Mouse (Mus musculus) right cerebral cortex, adult 18-20 months (tissue): ENCODE measurements around the gene Hist1h3g.
"Not testable (repeated sequence)": the region's sequence is repeated elsewhere in the genome, so short reads cannot be mapped to it uniquely, and the experiment has no call there.

Experiments
- DNase-seq: peaks from one replicate; pipeline ENCODE4 v3.0.0; 2022; ENCODE audit warnings: mixed read lengths

The Hist1h3g gene

DNA sequence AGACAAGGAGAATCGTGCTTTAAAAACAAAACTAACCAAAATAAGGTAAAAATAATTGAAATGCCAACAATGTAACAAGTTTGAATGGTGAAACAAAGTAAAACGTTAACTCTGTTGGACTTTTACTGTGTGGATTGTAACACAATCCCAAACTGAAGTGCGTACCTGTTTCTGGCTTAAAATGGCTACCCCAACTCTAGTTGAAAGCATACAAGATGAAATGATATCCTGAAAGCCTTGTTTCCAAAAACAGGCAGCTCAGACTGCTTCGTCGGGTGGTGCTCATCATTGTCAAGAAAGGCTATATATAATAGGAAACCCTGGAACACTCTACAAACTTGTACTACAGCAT, 26.3 kb downstream of the Hist1h3g start:
- DNase-seq = not testable (repeated sequence)

DNA sequence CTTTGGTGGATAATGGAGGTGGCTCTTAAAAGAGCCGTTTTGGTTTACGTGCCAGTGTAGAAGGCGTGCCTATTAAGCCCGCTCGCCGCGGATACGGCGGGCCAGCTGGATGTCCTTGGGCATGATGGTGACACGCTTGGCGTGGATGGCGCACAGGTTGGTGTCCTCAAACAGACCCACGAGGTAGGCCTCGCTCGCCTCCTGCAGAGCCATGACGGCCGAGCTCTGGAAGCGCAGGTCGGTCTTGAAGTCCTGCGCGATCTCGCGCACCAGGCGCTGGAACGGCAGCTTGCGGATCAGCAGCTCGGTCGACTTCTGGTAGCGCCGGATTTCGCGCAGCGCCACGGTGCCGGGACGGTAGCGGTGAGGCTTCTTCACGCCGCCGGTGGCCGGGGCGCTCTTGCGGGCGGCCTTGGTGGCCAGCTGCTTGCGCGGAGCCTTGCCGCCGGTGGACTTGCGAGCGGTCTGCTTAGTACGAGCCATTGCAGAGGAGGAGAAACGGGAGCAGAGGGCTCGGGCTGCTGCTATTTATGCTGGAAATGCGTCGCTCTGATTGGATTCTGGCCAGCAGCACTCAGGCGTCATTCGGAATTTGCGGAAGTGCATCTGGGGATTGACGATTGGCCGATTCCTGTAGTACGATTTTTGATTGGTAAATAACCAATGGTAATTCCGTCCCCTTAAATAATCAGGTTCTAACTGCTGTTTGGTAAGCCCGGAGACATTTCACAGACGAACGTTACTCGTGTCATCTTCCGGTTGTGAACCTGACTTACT, 26.8 kb downstream of the Hist1h3g start, which contains the start of gene Hist1h3e:
Hist1h3e (minus strand) TSS at position 487 of the 777 bp plus-strand sequence.
- peak; percentile 93 for DNase-seq

DNA sequence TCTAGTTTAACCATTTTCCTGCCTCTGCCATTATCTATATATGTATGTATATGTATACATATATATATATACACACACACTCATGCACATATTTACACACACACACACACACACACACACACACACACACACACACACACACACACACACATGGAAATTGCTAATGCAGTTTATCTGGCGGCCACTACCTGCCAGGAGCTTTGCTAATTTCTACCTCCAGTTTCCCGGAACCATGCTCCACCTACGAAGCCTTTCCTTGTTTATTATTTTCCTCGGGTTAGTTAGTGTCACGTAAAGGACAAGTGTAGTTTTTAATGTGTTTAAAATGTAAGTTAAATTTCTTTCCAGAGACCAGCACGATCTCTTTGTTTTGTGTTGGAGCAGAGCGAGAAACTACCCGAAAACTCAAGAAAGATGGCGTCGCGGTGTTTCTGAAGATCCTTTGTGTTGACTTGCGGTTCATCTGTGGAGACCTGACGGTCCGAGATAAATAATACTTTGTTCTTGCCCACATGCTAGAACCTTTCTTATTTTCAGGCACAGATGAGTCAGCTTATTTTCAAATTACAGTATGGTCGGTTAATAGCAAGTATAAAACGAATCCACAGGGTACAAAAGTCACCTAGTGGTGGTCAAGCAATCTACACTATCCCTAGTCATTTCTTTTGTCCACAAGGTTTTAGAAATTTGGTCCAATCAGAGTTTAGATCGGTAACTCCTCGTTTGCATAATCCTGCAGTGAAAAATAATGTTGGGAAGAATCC, 27.7 kb downstream of the Hist1h3g start:
- no peak for DNase-seq

DNA sequence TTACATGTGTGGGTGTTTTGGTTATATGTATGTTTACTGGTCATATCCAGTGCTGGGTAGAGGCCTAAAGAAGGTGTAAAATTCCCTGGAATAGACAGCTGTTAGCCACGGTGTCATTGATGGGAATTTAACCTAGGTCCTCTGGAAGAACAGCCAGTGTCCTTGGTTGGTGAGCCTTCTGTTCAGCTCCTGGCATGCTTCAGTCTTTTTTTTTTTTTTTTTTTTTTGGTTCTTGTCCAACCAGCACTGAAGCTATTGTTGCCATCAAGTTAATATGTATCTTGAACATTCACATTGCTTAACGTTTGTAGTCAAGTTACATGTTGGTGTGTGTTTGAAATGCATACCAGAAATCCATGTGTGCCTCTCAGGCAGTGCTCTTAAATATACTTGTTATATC, 29.3 kb downstream of the Hist1h3g start:
- no peak for DNase-seq

DNA sequence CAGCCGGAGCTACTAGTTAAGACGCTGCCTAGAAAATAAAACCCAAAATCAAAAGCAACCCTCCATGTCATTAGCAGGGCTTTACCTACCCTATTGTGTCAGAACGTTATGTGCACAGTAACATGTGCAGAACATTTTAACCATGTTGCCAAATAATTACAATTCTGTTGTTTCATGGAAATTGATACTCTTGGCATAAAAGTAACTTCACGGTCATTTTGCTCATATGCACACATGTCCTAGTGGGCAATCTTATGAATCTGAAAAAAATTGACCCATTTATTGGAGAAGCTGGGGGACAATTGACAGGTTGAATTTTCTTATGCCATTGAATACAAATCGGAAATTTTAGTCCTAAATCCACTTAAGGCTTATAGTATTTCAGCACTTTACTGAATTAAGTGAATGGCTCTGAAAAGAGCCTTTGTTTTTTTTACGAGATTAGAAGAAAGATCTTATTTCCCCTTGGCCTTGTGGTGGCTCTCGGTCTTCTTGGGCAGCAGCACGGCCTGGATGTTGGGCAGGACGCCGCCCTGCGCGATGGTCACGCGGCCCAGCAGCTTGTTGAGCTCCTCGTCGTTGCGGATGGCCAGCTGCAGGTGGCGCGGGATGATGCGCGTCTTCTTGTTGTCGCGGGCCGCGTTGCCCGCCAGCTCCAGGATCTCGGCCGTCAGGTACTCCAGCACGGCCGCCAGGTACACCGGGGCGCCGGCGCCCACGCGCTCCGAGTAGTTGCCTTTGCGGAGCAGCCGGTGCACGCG, 35.2 kb downstream of the Hist1h3g start:
- not testable (repeated sequence) for DNase-seq

DNA sequence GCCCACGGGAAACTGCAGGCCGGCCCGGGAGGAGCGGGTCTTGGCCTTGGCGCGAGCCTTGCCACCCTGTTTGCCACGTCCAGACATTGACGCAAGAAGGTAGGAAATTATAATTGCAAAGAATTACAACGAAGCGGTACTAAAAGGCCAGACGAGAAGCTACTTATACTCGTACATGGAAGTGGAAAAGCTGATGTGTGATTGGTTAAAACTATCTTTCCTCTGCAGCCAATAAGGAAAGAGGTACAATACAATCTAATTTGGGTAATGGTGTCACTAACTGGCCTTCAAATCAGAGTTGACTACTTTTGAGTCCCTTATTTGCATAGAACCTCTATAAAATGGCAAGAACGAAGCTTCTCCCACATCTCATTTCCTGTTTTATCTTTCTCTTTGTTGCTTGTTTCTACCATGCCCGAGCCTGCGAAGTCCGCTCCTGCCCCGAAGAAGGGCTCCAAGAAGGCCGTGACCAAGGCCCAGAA, 35.8 kb downstream of the Hist1h3g start, which contains the start of the genes Hist1h2ae and Hist1h2bg:
Hist1h2ae (minus strand) TSS at position 199 of the 482 bp plus-strand sequence.
Hist1h2bg (plus strand) TSS at position 375 of the 482 bp plus-strand sequence.
- peak; percentile 76 for DNase-seq

DNA sequence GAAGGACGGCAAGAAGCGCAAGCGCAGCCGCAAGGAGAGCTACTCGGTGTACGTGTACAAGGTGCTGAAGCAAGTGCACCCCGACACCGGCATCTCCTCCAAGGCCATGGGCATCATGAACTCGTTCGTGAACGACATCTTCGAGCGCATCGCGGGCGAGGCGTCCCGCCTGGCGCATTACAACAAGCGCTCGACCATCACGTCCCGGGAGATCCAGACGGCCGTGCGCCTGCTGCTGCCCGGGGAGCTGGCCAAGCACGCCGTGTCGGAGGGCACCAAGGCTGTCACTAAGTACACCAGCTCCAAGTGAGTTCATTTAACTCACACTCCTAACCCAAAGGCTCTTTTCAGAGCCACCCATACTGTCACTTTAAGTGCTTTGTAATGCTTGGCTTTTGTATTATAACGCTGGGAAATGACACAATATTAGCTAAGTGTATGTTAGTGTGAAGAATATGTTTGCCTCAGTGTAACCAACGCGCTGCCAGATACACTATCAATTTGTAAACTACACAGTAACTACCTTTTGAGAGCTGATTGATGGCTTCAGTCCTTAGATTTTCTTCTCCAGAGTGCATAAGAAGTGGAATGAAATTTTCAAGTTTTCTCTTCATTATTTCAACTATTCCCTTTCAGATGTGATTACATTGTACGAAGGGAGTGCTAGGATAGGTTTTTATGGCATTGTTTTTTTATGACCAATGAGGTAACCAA, 36.4 kb downstream of the Hist1h3g start:
- DNase-seq = not testable (repeated sequence)

DNA sequence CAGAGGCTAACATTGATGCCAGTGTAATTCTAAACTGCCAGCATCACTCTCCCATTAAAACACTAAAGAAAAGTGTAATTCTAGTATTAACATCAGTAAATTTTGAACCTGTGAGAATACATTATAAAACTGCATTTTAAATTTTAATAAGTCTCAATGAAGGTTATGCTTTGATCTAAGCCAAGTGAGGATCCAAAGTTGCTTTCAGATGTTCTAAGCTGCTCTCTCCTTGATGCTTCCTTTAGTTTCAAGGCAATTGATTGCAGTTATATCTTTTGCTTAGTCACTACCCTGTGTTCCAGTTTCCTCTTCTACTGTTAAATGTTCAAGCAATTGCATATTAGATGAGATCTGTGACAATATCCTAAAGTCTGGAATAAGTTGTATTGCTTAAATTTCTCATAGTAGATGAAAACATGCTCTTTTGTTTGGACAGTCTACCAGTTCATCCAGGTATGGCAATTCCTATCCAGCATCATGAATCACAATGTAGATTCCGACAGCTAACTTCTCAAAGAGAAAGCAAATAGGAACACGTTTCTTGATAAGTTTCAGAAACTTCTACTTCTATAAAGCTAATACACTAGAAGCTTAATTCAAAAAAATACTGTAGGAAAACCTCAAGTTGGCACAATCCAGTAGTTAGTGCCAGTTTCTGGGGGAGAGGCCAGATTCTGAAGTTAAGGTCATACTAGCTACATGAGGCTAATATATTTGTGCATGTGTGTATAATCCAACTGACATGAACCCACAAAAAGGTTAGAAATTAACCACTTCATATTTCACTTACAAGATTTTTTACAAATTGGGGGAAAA, 37.2 kb downstream of the Hist1h3g start:
- no peak for DNase-seq

DNA sequence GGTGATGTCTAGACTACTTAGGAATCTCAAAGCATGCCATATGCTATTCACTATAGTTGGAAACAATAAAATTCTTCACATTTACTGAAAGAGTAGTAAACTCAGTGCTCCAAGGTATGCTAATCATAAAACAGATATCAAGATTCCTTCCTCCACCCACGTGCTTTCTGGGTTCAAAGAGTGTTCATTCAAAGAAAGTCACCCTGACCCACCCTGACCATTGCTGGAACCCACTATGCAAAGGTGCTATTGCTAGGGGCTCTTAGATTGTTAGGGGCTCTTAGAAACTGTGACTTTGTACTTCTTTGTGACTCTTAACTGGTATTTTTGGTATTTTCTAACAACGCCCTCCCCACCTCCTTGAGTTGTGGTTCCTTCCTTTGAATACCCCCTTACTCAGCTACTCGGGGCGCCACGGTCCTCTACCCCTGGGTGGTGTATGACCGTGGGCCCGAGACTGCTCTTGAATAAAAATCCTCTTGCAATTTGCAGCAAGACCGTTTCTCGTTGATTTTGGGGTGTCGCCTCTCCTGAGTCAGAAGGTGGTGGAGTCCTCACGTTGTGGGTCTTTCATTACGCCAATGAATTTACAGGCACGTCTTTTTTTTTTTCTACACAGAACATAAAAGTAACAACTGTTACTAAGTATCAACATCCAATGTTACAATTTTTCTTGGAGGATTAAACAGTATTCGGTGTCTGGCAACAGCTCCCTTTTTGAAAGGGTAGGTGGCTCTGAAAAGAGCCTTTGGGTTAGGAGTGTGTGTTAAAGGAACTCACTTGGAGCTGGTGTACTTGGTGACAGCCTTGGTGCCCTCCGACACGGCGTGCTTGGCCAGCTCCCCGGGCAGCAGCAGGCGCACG, 38.0 kb downstream of the Hist1h3g start:
- not testable (repeated sequence) for DNase-seq

DNA sequence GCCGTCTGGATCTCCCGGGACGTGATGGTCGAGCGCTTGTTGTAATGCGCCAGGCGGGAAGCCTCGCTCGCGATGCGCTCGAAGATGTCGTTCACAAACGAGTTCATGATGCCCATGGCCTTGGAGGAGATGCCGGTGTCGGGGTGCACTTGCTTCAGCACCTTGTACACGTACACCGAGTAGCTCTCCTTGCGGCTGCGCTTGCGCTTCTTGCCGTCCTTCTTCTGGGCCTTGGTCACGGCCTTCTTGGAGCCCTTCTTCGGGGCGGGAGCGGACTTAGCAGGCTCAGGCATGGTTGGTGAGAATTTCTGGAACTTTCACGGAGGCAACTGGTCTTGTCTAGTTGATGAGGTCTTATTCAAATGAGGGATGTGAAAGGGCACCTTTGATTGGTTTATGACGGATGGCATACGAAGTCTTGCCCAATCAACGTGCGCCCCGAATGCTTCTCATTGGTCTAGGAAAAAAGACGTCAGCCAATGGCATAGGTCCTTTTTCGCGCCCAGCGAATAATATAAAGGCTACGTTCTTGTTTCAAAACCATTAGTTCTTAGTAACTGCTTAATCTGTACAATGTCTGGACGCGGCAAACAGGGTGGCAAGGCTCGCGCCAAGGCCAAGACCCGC, 38.8 kb downstream of the Hist1h3g start, which contains the start of the genes Hist1h2bf and Hist1h2ad:
Hist1h2bf (minus strand) TSS at position 299 of the 627 bp plus-strand sequence.
Hist1h2ad (plus strand) TSS at position 484 of the 627 bp plus-strand sequence.
- DNase-seq = peak; percentile 95

DNA sequence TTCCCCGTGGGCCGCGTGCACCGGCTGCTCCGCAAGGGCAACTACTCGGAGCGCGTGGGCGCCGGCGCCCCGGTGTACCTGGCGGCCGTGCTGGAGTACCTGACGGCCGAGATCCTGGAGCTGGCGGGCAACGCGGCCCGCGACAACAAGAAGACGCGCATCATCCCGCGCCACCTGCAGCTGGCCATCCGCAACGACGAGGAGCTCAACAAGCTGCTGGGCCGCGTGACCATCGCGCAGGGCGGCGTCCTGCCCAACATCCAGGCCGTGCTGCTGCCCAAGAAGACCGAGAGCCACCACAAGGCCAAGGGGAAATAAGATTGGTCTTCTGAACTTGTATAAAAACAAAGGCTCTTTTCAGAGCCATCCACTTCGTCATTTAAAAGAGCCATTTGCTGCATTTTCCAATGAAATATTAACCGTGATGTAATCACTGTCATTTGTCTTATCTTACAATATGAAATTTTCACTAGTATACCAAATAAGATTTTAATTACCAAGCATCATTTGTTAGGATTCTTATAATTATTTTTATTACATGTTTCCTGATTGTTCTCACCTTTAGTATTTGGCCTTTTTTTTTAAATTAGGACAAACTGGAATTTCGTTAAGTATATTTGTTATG, 39.4 kb downstream of the Hist1h3g start:
- DNase-seq = not testable (repeated sequence)

DNA sequence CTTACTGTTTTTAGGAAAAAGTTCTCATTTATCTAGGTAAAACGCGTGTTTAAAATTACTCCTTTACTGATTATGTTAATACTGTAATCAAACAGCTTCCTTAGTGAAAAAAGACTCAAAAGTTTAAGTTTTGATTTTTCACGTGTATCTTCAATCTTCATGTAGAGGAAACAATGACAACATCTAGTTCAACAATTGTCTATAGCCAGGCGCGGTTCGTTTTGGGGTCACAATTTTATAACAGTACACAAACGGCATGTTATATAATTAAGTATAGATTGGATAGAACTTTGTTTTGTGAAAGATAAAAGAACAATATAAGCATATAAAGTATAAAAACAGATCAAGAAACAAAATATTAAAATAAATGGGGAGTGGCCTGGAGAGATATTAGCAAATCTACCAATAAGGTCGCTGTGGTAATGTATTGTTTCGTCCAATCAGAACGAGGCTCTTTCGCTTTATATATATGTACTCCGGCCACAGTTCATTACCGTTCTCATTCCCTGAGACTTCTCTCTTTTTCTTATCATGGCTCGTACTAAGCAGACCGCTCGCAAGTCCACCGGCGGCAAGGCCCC, 40.1 kb downstream of the Hist1h3g start, which contains the start of gene Hist1h3d:
Hist1h3d (plus strand) TSS at position 493 of the 581 bp plus-strand sequence.
- peak; percentile 72 for DNase-seq

DNA sequence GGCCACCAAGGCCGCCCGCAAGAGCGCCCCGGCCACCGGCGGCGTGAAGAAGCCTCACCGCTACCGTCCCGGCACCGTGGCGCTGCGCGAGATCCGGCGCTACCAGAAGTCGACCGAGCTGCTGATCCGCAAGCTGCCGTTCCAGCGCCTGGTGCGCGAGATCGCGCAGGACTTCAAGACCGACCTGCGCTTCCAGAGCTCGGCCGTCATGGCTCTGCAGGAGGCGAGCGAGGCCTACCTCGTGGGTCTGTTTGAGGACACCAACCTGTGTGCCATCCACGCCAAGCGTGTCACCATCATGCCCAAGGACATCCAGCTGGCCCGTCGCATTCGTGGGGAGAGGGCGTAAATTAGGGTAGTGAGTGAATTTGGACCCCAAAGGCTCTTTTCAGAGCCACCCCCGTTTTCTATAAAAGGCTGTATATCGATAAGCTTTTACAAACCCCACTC, 40.7 kb downstream of the Hist1h3g start:
- DNase-seq = not testable (repeated sequence)

DNA sequence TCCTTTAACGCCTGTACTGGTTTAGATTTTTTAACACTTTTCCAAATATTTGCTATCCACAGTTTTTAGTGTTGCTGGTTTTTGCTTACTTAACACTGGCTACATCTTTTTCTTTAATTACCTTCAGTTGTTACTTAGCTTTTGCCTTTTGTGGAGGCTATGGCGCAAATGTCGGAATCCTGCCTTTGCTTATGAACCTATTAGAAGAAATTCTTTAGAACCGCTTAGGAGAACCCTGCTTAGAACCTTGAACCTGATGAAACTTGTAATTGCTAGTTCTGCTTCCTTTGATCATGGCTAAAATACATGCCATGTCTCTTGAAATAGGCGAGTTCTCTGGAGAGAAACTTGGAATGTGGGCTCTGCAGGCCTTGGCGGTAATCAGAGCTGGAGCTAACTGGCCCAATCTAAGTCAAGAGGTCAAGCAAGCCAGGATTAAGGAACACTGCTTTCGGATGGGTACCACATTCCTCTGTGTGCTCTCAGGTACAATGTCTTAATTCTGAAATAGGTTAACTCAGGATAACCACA, 41.2 kb downstream of the Hist1h3g start:
- no peak for DNase-seq

DNA sequence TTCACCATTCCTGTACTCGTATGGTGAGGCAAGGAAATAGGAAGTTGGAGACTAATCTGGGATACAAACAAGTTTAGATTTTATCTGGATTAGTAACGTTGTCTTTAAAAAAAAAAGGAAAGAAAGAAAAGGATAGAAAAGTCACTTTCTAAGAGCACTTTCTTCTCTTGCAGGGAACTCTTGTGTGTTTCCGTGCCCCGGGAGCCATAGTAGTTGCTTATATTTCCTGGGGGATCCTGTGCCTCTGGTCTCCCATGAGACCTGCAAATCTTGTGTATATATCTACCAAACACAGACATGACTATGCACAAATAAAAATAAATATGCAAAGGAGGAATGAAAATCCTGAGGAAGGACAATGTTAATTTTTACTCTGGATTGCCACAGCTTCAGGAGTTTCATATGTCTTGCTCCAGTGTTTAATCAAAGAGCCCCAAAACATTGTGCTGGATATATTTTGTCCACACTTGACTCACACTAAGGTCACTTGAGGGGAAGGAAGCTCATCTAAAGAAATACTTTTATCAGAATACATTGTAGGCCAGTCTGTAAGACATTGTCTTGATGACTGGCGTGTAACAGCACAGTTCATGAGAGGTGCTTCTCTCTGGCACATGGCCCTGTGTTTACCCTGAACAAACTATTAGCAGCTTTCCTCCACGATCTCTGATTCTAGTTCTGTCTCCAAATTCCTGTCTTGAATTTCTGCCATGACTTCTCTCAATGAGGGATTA, 41.9 kb downstream of the Hist1h3g start:
- no peak for DNase-seq

DNA sequence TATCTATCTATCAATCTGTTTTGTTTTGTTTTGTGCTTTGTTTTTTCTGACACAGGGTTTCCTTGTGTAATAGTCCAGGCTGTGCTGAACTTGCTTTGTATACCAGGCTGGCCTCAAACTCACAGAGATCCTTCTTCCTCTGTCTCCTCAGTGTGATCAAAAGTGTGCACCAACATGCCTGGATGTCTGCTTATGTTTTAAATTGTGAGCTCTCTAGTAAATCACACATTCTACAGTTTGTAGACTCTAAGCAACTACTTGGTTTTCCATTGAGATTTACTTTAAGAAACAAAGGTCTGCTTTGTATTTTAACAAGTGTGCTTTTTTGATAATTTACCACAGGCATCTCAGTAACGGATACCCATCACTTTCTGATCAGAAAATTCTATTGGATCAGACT, 42.6 kb downstream of the Hist1h3g start:
- DNase-seq = no peak

DNA sequence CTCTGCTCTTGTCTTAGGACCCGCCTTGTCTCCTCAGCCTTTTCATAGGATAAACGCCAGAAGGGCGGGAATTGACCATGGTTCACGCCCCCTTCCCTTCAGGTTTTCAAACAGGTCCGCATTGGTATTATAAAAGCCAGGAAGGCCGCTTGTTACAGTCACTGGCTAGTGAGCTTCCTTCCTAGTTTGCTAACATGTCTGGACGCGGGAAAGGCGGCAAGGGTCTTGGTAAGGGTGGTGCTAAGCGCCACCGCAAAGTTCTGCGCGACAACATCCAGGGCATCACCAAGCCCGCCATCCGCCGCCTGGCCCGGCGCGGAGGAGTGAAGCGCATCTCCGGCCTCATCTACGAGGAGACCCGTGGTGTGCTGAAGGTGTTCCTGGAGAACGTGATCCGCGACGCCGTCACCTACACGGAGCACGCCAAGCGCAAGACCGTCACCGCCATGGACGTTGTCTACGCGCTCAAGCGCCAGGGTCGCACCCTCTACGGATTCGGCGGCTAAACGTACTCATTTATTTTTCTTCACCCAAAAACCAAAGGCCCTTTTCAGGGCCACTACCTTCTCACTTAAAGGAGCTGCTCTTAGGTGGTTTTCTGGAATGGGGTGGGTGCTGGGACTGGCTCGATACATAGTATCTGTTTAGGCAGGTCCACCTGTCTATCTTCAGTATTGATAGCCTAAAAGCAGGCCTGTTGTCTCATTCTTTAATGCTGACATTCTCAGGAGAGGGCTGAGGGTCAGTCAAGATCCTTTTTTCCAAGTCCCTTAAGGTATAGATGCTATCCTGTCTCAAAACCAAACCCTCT, 46.4 kb downstream of the Hist1h3g start, which contains the start of gene Hist1h4d:
Hist1h4d (plus strand) TSS at position 191 of the 811 bp plus-strand sequence.
- peak; percentile 96 for DNase-seq
